Mouse (Mus musculus): Measurements from ENCODE around the gene Cspg4.
"Not testable (repeated sequence)": the region's sequence is repeated elsewhere in the genome, so short reads cannot be mapped to it uniquely, and the experiment has no call there.

Cspg4 gene

DNA sequence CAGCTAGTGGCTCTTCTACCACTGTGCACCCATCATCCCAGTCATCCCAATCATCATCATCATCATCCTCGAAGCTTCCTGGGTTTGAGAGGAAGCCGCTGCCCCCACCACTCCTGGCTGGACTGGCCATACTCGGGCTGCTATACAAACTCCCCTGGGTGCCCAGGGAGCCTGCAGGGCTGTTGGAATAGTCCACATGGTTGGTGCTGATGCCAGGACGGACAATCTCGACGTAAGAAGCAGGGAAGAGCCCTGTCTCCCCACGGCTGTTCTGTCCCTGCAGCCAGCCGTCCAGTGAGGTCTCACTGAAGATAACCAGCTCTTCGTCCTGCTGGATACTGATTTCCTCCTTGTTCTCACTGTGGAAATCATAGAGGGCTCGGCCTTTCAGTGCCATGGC lies 61.6 kb downstream of the Cspg4 start:
- DNase-seq (ENCODE audit: low spot score), result no peak

DNA sequence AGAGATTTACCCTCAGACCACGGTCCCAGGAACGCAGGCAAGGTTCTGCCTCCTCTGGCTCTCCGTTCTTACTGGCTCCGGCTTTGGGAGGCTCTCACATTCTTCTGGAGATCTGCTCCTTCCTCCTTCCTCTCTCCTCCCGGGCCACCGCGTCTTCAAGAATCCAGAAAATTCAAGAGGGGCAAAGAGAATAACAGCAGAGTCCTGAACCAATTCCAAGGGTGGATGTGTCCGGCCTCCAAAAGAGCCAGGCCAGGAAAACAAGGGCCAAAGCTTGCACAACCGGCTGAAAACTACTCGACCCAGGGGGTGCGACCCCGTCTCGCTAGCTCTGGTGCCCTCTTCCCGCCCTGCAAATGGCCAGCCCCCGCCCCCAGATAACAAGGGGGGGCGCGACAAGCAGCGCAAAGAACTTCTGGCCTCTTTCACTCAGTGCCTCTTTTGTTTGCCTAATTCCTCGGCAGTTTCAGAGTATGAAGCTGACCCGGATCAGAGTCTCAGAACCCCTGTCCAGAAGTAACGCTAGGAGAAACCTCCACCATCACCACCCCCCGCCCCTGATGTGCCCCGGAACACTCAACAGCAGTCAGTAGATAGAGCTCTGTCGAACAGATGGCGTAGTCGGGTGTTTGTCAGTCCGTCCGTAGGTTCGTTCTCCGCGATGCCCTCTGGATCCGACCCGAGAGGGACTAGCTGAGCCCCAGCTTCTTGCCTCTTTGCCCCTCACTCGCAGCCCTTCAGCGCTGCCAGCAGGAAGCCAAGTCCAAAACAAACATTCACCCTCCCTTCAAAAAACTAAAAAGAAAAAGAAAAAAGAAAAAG lies 62.6 kb downstream of the Cspg4 start:
- DNase-seq (ENCODE audit: low spot score), result peak; percentile 55

DNA sequence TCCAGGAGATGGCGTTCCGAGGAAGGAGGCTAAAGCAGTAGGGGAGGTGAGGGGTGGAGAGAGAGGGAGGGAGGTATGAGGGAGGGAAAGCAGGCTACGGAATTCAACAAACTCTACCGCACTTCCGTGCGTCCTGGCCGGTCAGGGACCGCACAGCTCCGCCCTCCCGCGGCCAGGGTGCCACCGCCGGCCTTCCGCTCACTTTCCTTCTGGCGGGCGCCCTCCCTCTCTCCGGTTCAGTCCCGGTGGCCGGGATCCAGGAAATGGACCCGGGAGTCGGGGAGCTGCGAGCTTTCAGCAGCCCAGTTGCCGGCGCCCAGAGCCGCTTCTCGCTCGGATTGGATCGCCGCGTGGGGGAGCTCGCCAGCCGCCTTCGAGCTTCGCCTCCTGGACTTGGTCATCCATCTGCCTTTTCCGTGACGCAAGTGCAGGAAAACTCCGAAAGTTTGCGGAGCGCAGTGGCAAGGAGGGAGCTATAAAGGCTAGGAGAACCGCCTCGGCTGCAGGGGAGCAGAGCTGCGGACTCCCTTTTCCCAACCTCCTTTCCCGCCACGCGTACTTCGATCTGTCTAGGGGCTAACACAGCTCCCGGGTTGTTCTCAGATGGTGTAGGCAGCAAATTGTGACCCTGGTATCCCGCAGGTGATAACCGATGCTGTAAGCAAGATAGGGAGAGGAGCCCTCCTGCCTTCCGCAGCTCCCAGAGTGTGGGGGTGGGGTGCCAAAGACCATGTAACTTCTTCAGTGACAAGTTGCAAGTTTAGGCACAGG lies 63.4 kb downstream of the Cspg4 start, which contains the start of gene Snx33:
Gene Snx33 (minus strand): TSS at position 331 of the 771 bp plus-strand sequence.
- peak; percentile 96 for DNase-seq (ENCODE audit: low spot score)

DNA sequence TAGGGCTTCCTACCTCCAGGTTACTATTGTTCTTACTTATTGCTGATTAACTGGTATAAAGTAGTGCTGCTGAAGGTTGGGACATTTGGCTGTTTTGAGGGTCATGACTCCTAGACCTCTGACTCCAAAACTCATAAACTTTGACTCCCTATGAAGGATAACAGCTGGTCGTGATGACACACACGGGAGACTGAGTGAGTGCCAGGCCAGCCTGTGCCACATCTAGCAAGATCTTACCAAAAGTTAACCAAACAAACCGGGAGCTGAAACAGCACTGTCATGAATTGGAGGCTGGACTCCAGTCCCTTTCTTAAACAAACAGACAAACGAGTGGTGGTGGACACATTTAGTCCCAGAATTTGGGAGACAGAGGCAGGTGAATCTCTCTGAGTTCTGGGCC lies 64.7 kb downstream of the Cspg4 start:
- no peak for DNase-seq (ENCODE audit: low spot score)

DNA sequence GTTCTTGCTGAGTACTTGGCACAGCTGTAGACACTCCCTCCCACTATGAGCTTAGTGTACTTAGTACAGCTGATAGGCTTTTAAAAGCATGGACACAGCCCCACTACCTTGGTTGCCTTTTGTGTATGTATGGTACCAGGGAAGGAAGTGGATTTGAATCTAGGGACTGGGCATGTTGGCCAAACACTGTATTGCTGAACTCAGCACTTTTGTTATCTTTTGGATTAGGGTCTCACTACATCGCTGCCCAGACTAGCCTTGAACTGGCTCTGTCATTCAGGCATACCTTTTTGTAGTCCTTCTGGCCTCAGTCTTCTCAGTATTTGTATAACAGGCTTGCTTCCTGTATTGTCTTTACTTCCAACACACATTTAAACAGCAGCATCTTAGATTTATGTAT lies 65.7 kb downstream of the Cspg4 start:
- DNase-seq (ENCODE audit: low spot score), result no peak

DNA sequence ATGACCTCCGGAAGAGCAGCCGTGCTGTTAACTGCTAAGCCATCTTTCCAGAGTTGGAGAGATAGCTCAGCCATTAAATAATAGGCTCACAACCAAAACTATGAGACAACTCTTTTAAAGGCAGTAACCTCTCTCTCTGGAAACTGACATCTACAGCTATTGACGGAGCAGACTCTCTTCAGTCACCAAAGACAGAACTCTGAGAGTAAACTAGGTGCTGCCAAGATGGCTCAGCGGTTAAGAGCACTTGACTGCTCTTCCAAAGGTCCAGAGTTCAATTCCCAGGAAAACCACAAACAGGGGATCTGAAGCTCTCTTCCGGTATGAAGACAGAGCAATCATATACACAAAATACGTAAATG lies 72.0 kb downstream of the Cspg4 start:
- DNase-seq (ENCODE audit: low spot score), result no peak

DNA sequence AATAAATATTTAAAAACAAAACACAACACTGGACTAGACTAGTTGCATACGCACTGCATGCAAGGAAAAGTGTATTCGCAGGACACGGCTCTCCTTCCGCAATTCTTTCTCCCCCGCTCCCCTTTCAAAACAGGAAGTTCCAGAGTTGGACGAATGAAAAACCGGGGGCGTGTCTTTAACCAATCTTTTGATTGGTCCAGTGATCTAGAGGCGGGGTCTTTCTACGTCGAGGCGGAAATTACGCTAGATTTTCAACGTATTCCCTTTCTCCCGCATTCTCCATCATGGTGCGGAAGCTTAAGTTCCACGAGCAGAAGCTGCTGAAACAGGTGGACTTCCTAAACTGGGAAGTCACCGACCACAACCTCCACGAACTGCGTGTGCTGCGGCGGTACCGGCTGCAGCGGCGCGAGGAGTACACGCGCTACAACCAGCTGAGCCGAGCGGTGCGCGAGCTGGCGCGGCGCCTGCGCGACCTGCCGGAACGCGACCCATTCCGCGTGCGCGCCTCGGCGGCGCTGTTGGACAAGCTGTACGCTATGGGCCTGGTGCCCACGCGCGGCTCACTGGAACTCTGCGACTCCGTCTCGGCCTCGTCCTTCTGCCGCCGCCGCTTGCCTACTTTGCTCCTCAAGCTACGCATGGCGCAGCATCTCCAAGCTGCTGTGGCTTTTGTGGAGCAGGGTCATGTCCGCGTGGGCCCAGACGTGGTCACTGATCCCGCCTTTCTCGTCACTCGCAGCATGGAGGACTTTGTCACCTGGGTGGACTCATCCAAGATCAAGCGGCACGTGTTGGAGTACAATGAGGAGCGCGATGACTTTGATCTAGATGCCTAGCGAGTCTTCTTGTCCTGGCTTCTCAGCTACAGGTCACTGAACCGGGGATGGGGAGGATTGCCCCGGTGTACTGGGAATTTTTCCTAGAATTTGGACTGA lies 72.7 kb downstream of the Cspg4 start, which contains the start of gene Imp3:
Gene Imp3 (plus strand): TSS at position 253 of the 938 bp plus-strand sequence.
- DNase-seq (ENCODE audit: low spot score), result peak; percentile 82

DNA sequence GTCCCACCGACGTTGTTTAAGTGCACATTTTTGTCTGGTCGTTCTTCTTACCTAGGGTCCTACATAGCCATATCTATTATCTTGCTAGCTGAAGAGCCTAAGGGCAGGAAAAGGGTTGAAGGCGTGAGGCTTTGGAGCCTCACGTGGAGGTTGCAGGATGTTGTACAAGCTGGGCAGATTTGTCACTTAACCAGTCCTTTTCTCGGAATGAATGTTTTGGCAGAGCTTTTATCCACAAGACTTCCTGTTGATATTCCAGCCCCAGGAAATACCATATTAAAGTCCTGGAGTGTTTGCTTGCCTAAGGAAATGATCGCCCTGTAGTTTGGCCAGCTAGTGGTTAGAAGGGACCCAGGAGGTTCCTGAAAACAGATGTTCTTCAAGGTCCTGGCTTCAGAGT lies 73.5 kb downstream of the Cspg4 start:
- DNase-seq (ENCODE audit: low spot score), result no peak

DNA sequence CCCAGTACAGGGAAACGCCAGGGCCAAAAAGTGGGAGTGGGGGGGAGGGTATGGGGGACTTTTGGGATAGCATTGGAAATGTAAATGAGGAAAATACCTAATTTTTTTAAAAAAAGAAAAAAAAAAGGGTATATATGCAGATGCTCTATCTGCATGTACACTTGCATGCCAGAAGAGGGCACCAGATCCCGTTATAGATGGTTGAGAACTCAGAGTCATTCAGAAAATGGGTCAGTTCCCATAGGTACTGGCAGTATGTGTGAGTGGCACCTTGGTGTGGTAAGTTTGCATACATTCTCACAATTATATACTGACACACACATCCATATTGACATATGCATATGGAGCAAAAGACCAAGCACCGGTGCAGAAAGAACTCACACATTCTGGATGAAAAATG lies 82.6 kb downstream of the Cspg4 start:
- DNase-seq (ENCODE audit: low spot score), result not testable (repeated sequence)

DNA sequence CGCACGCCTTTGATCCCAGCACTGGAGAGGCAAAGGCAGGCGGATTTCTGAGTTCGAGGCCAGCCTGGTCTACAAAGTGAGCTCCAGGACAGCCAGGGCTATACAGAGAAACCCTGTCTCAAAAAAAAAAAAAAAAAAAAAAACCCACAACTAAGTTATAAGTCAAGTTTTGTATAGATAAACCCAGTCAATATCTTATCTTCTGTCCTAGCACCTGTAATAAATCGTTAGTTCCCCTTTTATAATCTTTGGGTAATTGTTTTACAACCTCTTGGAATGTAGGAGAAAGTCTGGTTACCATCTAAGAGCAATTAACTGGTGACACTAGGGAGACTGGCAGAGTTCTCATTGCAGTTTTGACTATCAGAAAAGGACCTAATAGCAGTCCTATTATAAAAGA lies 83.9 kb downstream of the Cspg4 start:
- not testable (repeated sequence) for DNase-seq (ENCODE audit: low spot score)

Measured in ovary, postnatal 36 days (tissue).